Mouse (Mus musculus) c-Kit-positive CD71-positive TER-119-positive erythroid progenitor cells, embryonic 14.5 days (primary cell): ENCODE measurements around the gene Mmp20.

Source experiments
- DNase-seq: peaks from one replicate; pipeline ENCODE4 v3.0.0-alpha.2; 2013; ENCODE audit warnings: low spot score

The Mmp20 gene

DNA sequence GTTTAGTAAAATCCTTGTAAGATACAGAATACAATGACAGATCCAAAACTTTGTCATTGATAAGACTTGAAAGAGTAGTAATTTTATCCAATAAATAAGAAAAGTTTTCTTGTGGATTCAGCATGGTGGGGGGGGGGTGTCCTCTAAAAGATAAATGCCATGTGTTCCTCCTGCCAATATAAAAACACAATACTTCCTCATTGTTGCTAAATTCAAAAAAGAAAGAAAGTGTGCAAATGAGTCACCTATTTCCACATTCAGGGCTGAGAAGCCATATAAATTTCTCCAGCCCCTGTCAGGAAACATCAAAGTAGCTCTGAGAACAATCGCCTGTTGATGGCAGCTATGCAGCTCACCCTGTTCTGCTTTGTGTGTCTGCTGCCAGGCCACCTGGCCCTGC is 63.8 kb downstream of the Mmp20 start, which contains the start of gene Mmp7:
Gene Mmp7, plus strand, starts transcription at position 301 of the 400 bp plus-strand sequence.
- no peak for DNase-seq

DNA sequence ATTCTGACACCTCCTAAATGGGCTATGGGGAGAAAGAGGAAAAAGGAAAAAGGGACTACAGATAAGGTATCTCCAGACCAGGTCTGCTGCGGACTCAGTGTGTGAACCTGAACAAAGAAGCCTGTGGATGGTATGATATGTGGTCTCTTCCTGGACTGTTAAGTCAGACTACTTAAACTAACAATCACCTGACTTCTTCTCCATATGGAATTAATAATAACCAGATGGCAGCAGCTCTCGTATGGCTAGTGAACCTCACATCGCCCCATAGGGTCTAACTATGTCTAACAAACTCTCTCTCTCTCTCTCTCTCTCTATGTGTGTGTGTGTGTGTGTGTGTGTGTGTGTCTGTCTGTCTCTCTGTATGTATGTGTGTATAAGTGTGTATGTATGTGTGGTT is 65.9 kb downstream of the Mmp20 start:
- DNase-seq: no peak

DNA sequence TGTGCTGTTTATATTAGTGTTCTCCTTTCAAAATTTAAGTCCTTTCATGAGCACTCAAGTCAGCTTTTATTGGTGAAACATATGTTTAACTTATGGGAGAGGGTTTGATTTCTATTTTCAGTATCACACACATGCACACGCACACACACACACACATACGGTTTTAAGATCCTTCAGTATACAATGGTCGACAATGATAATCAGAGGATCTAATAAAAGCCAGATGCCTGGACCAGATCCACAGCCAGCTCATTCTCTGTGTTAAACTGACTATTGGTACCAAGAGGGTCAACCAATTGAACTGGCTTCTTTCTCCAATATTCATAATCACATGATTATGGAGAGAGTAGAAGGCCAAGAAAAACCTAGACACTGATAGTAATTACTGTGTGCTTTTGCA is 67.6 kb downstream of the Mmp20 start:
- DNase-seq: no peak

DNA sequence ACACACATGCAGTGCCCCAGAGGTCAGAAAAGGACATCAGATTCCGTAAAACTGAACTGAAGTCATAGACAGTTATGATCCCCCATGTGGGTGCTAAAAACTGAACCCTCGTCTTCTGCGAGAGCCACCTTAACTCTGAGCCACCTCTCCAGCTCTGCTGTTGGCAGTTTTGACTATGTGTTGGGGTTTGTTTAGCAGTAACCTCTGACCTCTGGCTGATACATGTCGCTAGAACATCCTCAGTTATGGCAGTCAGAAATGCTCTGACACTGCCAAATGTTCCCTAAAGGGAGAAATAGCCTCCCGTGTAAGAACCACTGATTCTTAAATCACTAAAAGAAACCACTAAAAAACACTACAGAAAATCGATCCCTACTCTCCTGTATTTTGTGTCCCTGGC is 80.7 kb downstream of the Mmp20 start:
- DNase-seq: no peak

DNA sequence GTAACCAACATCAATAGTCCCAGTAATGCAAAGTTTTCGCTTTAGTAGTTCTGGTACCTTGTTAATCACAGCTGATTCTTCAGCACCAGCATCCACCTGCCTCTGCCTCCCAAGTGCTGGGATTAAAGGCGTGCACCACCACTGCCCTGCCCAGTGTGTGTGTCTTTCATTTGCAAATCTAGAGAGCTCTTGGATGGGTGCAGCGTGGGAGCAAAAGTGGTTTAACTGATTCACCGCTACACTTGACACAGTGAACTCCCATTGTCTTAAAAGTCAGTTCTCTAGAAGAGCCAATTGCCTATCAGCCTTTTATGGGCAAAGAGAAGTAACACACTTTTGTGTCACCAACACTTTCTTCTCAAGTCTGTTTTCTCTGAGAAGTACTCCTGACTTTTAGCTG is 83.2 kb downstream of the Mmp20 start:
- DNase-seq: no peak

DNA sequence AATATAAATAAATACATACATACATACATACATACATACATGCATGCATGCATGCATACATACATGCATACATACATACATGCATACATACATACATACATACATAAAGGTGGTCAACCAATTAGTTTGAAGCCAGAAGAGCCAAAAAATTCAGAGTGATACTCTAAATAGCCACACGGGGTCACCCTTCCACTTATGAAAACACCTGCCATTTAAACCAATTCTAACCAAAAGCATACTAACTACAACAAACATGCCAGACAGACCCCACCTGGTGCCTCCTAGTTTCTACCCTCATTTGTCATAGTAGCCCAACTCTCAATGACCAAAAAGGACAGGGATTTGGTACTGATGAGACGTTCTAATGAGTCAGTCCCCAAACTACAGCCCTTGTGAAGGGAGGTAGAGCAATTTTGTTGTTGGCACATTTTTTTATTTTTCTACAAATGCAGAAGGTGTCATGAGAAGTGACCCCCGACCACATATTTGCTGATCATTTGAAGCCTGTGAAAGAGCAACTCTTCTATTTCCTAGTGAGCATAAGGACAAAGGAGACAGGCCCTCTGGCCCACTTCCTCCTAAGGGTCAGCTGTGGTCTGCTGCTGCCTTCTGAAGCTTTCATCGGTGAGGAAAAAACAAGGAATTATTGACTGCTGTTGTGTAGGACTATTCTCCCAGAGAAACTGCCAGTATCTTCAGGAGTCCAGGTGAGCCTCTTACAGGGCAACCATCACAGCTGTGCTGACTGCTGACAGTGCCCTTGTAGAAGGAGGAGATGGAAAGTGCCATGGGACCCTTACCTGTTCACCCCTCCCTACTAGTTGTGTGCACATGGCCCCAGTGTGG is 86.3 kb downstream of the Mmp20 start:
- peak; percentile 60 for DNase-seq

DNA sequence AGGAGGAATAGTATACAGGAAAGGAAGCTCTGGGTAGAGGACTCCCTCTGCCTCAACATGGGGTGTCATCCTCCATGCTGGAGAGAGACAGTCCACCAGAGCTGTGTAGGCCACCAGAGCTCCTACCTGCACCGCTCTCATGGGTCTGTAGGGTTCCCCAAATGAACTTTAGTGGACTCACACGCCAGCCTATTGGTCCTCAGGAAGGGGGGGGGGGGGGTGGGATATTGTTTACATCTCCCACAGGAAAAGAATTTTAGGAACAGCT is 86.8 kb downstream of the Mmp20 start:
- DNase-seq: no peak

DNA sequence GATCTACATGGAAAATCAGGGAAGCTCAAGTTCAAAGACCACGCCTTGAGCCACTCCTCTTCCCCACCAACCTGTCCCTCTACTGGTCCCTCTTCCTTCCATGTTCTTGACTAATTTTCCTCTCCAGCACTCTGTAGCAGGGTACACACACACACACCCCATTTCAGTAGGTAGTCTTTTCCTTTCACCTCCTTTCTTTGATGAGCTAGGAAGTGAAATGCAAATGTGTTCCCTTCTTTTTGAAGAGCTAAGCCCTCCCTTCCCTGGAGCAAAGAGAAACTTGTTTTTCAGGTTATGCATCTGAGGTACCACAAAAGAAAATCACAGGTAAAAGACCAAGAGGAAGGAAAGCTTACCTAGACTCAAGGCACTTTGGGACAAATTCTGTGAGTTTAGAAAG is 93.5 kb downstream of the Mmp20 start:
- no peak for DNase-seq
